Mouse (Mus musculus) heart, adult 2 months (tissue): Measurements from ENCODE around the gene Kdm1a.

Experiments
- CTCF ChIP-seq: fragments of 200-600 bp; IDR thresholded peaks from 2 replicates; pipeline ENCODE4 v1.8.1; 2022; ENCODE audit warnings: antibody characterized with exemption, mild to moderate bottlenecking, moderate library complexity
- EP300 ChIP-seq: fragments of 200-500 bp; IDR thresholded peaks from 2 replicates; pipeline ENCODE4 v1.6.1; 2011; ENCODE audit warnings: low read depth, low read length, control low read depth; ENCODE audit not compliant: insufficient read depth
- POLR2A ChIP-seq: fragments of 200-500 bp; IDR thresholded peaks from 2 replicates; pipeline ENCODE4 v1.6.1; 2011; ENCODE audit warnings: mild to moderate bottlenecking, low read depth, low read length, control low read depth; ENCODE audit not compliant: insufficient read depth

DNA sequence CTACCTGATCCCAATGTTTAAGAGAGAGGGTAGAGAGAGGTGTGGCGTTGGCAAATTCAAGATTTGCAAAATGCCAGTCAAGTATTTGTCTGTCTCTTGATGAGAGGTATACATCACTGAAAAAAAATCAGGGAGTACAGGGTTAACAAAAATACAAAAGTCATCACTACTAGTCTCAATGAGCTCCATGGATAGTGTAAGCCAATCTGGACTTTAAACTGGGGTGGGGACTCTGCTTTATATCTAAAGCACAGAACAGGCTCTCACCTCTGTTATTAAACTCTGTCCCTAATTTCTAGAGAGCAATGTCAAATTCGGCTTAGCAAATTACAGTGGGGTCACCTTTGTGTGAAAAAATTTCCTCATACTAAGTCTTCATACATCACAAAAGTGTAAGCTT lies 44.9 kb downstream of the Kdm1a start:
- TF ChIP-seq CTCF (no peak), POLR2A (no peak), EP300 (no peak)
